Mouse (Mus musculus): ENCODE data around the gene Acp6. TPM values are rescaled to one million over a fixed set of nuclear protein-coding genes. Genes with fewer than 3 reads are reported as not detected.
A peak's percentile ranks its signal among the peaks of the same experiment; 100 is the strongest.
"Not testable (repeated sequence)": the region's sequence is repeated elsewhere in the genome, so short reads cannot be mapped to it uniquely, and the experiment has no call there.

Gene Acp6
- total RNA-seq (2021) (10 to 100 TPM; 42.1 to 50.0 TPM), polyA plus RNA-seq (2012; rRNA removed) (47.8 and 49.4 TPM in 2 replicates)
- long read RNA-seq, transcript Acp6-201 (10 exons, 1,754 nt) = major isoform, 28 of 36 reads
- long read RNA-seq, partial matches to known transcripts = 0 of 36 reads
- long read RNA-seq, other reads (novel, unspliced or antisense) = 5 of 36 reads

- peak; percentile 96 for DNase-seq
Measured at GRCm38 (mm10) chr3:97158611-97159508, at the start of gene Acp6. TSS of gene Acp6 (plus strand) at chr3:97158777.

- DNase-seq = no peak
Measured at GRCm38 (mm10) chr3:97117511-97117910, 41.1 kb upstream of the Acp6 start.

- no peak for DNase-seq
Measured at GRCm38 (mm10) chr3:97118313-97118712, 40.3 kb upstream of the Acp6 start.

GRCm38 (mm10) chr3:97124193-97124592 lies 34.4 kb upstream of the Acp6 start:
- no peak for DNase-seq

- no peak for DNase-seq
Measured at GRCm38 (mm10) chr3:97129410-97129809, 29.2 kb upstream of the Acp6 start.

GRCm38 (mm10) chr3:97137666-97138065 lies 20.9 kb upstream of the Acp6 start:
- DNase-seq = not testable (repeated sequence)

GRCm38 (mm10) chr3:97151092-97151491 lies 7.5 kb upstream of the Acp6 start:
- peak; percentile 44 for DNase-seq

GRCm38 (mm10) chr3:97156431-97156830 lies 2.1 kb upstream of the Acp6 start:
- DNase-seq = no peak

GRCm38 (mm10) chr3:97157308-97157707 lies 1.3 kb upstream of the Acp6 start:
- no peak for DNase-seq

GRCm38 (mm10) chr3:97157958-97158599 lies 498 bp upstream of the Acp6 start:
- peak; percentile 90 for DNase-seq

GRCm38 (mm10) chr3:97159509-97159850 lies 903 bp downstream of the Acp6 start:
- no peak for DNase-seq

GRCm38 (mm10) chr3:97159986-97160385 lies 1.4 kb downstream of the Acp6 start:
- DNase-seq = no peak

- DNase-seq = peak; percentile 40
Measured at GRCm38 (mm10) chr3:97160908-97161307, 2.3 kb downstream of the Acp6 start.

GRCm38 (mm10) chr3:97161773-97162172 lies 3.2 kb downstream of the Acp6 start:
- no peak for DNase-seq

GRCm38 (mm10) chr3:97164477-97164876 lies 5.9 kb downstream of the Acp6 start:
- no peak for DNase-seq

GRCm38 (mm10) chr3:97167126-97167525 lies 8.5 kb downstream of the Acp6 start:
- no peak for DNase-seq

- DNase-seq = no peak
Measured at GRCm38 (mm10) chr3:97171531-97171930, 13.0 kb downstream of the Acp6 start.

- no peak for DNase-seq
Measured at GRCm38 (mm10) chr3:97172231-97172630, 13.7 kb downstream of the Acp6 start.

GRCm38 (mm10) chr3:97172632-97173031 lies 14.1 kb downstream of the Acp6 start:
- DNase-seq = no peak

- DNase-seq = no peak
Measured at GRCm38 (mm10) chr3:97178885-97179284, 20.3 kb downstream of the Acp6 start.

- no peak for DNase-seq
Measured at GRCm38 (mm10) chr3:97180527-97180926, 21.9 kb downstream of the Acp6 start.

GRCm38 (mm10) chr3:97183810-97184209 lies 25.2 kb downstream of the Acp6 start:
- no peak for DNase-seq

Data from adrenal gland, adult 2 months (tissue).